Mouse (Mus musculus) liver, adult 2 months (tissue): ENCODE results near the gene Prdm16. TPM values are rescaled to one million over a fixed set of nuclear protein-coding genes. Genes with fewer than 3 reads are reported as not detected.

Source experiments
- DNase-seq: peaks from one replicate; pipeline ENCODE4 v3.0.0-alpha.2; 2011; ENCODE audit warnings: low read depth, low spot score; ENCODE audit errors: extremely low read depth
- H3K27ac ChIP-seq: fragments of 200-500 bp; replicated peaks from 2 replicates; pipeline ENCODE4 v1.5.1; 2012; ENCODE audit warnings: low read depth, mild to moderate bottlenecking, control low read depth, inconsistent platforms, low read length; ENCODE audit not compliant: insufficient read depth
- H3K27me3 ChIP-seq: fragments of 200-500 bp; 2 replicates; pipeline ENCODE4 v1.6.1; 2012; ENCODE audit warnings: mild to moderate bottlenecking, moderate library complexity, low read length, inconsistent platforms; ENCODE audit not compliant: control insufficient read depth, insufficient read depth
- H3K36me3 ChIP-seq: fragments of 200-500 bp; 2 replicates; pipeline ENCODE4 v1.6.1; 2012; ENCODE audit warnings: low read length, inconsistent platforms; ENCODE audit not compliant: control insufficient read depth, insufficient read depth
- H3K4me1 ChIP-seq: fragments of 200-500 bp; 2 replicates; pipeline ENCODE4 v1.6.1; 2011; ENCODE audit warnings: low read length; ENCODE audit not compliant: control insufficient read depth, insufficient read depth
- H3K4me3 ChIP-seq: fragments of 200-500 bp; 2 replicates; pipeline ENCODE4 v1.5.1; 2011; ENCODE audit warnings: low read depth, mild to moderate bottlenecking, control low read depth, low read length, moderate library complexity; ENCODE audit not compliant: insufficient read depth
- H3K79me2 ChIP-seq: fragments of 200-500 bp; 2 replicates; pipeline ENCODE4 v1.6.1; 2012; ENCODE audit warnings: inconsistent platforms, mild to moderate bottlenecking, low read length, moderate library complexity; ENCODE audit not compliant: control insufficient read depth, insufficient read depth
- H3K9ac ChIP-seq: fragments of 200-500 bp; 2 replicates; pipeline ENCODE4 v1.6.1; 2012; ENCODE audit warnings: low read depth, mild to moderate bottlenecking, control low read depth, inconsistent platforms, low read length
- CTCF ChIP-seq: fragments of 200-500 bp; IDR thresholded peaks from 2 replicates; pipeline ENCODE4 v1.5.1; 2011; ENCODE audit warnings: low read depth, low read length, control low read depth
- POLR2A ChIP-seq: fragments of 200-500 bp; IDR thresholded peaks from 2 replicates; pipeline ENCODE4 v1.6.1; 2011; ENCODE audit warnings: low read length, control low read depth; ENCODE audit not compliant: insufficient read depth; ENCODE audit errors: extremely low read depth
- WGBS: fragments of 180-500 bp; shearing (Covaris S2); methylation state at CpG from one replicate; pipeline ENCODE4 v1.1.7; 2018; 5-methylcytosine and 5-hydroxymethylcytosine counted together
- polyA plus RNA-seq: library from polyadenylated mRNA; depleted of rRNA; stranded (reverse); fragments of >200 nt; gene quantifications from 2 replicates; pipeline ENCODE4 v1.2.3, GENCODE M21; 2012
- total RNA-seq: library from RNA; depleted of rRNA; stranded (reverse); fragments of >200 nt; gene quantifications from 2 replicates; pipeline ENCODE4 v1.2.3, GENCODE M21; 2014

The Prdm16 gene
- total and polyA plus RNA-seq, 2 experiments, result 0.22 to 0.37 TPM

DNA sequence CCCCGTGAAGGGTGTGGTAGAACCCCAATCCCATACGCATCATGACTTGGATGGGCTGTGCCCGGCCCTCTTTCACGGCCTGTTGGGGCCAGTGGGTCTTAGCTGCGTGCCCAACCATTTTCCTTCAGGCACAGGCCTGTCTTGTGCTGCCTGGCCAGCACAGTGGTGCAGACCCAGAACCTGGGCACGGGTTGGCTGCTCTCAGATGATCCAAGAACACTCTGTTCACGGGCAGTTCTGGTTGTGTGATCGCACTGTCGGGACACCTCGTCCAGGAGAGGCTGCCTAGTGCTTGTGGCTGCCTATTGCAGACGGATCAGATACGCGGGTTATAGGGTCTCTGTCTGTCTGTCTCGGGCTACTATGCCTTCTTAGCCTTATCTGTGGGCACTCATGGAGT, 154.0 kb downstream of the Prdm16 start:
- WGBS, result 86% methylated on average over 14 of the region's 14 CpGs
- no peaks in the 10 kb centered on the region for H3K79me2 ChIP-seq
- TF ChIP-seq POLR2A (no peak), CTCF (no peak)

DNA sequence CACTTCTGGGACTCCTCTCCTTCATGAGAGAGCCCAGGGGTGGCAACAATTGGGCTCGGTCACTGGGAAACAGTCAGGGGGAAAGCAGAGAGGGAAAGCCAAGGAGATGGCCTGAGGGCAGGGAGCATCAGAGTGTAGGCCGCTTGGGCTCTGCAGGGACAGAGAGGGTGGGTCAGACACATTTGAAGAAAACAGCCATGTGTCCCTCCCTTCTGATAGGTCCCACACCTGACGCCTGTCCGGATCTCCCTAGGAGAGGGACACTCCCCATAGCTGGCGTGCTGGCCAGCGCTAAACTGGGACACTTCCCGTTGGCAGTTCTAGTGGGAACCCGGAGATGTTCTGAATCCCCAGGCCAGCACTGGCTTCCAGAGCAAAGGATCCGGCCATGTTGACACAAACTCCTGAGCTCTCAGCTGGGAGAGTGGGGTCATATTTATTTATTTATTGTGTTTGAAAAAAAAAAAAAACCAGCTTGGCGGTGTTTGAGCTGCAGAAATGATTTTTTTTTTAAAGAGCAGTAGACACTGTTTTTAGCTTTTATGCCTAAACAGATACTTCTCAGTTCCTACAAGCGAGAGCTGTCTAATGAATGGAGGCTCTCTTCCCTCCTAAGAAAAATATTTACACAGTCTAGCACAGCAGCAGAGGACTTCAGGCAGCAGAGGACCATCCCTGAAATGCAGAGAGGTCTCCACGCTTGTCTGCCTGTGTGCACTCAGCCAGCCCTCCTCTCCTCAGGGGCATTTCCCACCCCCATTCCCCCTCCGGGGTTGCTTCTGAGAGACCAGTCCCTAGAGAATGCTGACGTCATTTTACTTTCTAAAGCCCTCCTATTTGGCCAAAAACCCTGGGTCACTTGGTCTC, 154.7 kb downstream of the Prdm16 start:
- no peak overlapping the region for H3K27ac ChIP-seq
- peaks cover 4% of the 10 kb centered on the region; the same call in 1 of the 2 replicates for H3K4me1 ChIP-seq
- no peaks in the 10 kb centered on the region for H3K36me3 ChIP-seq
- H3K9ac ChIP-seq, result no peak overlapping the region
- H3K79me2 ChIP-seq, result no peaks in the 10 kb centered on the region
- peak; percentile 86 for DNase-seq
- no peaks in the 10 kb centered on the region for H3K27me3 ChIP-seq
- 29% methylated on average over 14 of the region's 14 CpGs for WGBS
- TF ChIP-seq POLR2A (no peak), CTCF (no peak)
- no peak overlapping the region for H3K4me3 ChIP-seq

More for the DNA sequence above, 154.0 kb downstream of the Prdm16 start:
- Histone ChIP-seq H3K27ac (no peak overlapping the region), H3K4me1 (peaks cover 4% of the 10 kb centered on the region; the same call in 1 of the 2 replicates), H3K4me3 (no peak overlapping the region), H3K36me3 (no peaks in the 10 kb centered on the region), H3K9ac (no peak overlapping the region), H3K27me3 (no peaks in the 10 kb centered on the region)
- no peak for DNase-seq

DNA sequence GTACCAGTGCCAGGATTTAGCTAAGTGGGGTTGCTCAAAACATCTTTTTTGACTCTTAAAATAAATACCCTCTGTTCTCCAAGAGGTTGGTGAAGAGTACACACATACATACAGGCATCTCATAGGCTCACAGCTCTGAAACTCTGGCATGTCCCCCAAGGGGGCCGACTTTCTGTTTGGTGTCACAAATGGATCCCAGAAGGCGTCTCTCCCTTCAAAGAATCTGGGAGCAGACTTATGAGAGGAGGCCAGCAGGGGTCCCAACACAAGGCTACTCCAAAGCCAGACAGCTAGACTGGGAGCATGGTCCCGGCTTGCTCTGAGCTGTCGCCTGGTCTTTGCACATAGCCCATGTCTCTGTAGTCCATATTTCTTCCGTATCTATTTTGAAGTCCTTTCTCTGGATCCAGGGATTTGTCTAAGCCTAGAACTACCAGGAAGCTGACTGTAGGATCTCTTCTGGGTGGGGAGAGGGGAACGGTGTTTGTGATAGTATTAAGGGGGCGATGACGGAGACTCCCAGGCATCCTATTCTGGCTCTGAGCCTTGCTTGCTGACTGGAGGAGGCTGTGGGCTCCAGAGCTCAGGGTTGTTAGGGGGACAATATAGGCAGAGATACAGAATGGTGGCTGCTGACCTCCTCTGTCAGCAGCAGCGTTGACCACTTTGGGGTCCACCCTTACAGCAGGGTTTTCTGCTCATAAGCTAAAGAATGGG, 156.0 kb downstream of the Prdm16 start:
- Histone ChIP-seq H3K79me2 (no peaks in the 10 kb centered on the region), H3K27me3 (no peaks in the 10 kb centered on the region), H3K27ac (no peak overlapping the region), H3K4me3 (no peak overlapping the region), H3K36me3 (no peaks in the 10 kb centered on the region), H3K9ac (no peak overlapping the region), H3K4me1 (peaks cover 4% of the 10 kb centered on the region; the same call in 1 of the 2 replicates)
- DNase-seq, result no peak
- TF ChIP-seq POLR2A (no peak), CTCF (no peak)
- WGBS, result 86% methylated on average over 9 of the region's 9 CpGs

DNA sequence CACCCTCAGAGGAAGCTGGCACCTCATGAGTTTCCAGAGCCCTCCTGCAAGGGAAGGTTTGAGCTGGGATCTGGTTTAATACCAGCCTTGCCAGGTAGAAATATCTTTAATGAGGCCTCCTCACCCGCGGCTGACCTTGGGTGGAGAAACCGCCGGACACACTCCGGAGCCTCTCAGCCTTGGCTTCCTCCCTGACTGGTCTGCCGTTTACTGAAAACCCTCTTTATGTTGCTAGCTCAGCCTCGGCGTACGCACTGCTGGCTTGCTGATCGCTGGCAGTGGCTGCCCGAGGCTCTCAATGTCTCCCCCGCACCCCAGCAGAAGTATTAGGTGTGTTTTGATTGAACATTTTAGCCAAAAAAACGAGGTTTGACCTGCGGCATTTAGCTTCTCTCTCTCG, 156.5 kb downstream of the Prdm16 start:
- no peak overlapping the region for H3K27ac ChIP-seq
- DNase-seq, result no peak
- WGBS, result 78% methylated on average over 15 of the region's 15 CpGs

DNA sequence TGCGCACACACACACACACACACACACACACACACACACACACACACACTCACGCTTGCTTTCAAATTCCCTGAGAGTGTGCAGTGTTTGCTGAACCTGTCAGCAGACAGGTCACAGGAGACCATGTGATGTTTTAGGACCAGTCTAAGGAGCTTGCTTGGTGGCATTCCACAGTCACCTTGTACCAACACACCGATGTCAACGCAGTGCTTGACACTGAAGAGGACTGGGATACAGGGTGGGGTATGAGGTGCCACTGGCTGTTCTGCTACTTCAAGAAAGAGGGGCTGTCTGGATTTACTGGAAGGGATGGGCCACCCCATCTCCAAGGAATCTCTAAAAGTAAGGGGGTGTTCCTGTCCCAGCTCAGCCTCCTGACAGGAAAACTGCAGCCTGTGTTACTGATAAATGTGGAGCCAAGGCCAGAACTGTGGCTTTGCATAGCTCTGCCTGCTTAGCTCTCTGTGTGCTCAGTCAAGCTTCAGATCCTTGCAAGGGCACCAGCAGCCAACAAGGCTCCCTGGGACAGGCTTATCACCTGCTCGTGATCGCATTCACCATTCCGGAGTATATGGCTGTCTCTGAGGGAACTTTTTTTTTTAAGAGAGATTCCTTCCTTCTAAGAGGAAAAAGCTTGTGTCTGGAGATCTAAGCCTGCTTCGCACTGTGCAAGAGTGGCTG, 157.6 kb downstream of the Prdm16 start:
- TF ChIP-seq POLR2A (no peak), CTCF (no peak)
- Histone ChIP-seq H3K27ac (no peak overlapping the region), H3K4me3 (no peak overlapping the region), H3K27me3 (no peaks in the 10 kb centered on the region; the same call in 1 of the 2 replicates), H3K9ac (no peak overlapping the region), H3K36me3 (no peaks in the 10 kb centered on the region), H3K4me1 (peaks cover 4% of the 10 kb centered on the region; the same call in 1 of the 2 replicates), H3K79me2 (no peaks in the 10 kb centered on the region)
- no peak for DNase-seq
- WGBS, result 68% methylated on average over 8 of the region's 8 CpGs

More for the DNA sequence above, 156.5 kb downstream of the Prdm16 start:
- Histone ChIP-seq H3K27me3 (no peaks in the 10 kb centered on the region), H3K4me1 (peaks cover 4% of the 10 kb centered on the region; the same call in 1 of the 2 replicates), H3K4me3 (no peak overlapping the region), H3K36me3 (no peaks in the 10 kb centered on the region), H3K9ac (no peak overlapping the region), H3K79me2 (no peaks in the 10 kb centered on the region)
- no peak for TF ChIP-seq CTCF
- no peak for TF ChIP-seq POLR2A
